Mouse (Mus musculus) heart, embryonic 15.5 days (tissue): ENCODE data around the gene Gm49510. TPM values are rescaled to one million over a fixed set of nuclear protein-coding genes. Genes with fewer than 3 reads are reported as not detected.
A peak's percentile ranks its signal among the peaks of the same experiment; 100 is the strongest.

Source experiments
- ATAC-seq: fragments of 200-750 bp; cut with Nextera tagmentation; replicated peaks from 2 replicates; pipeline ENCODE4 v1.8.0; 2017; ENCODE audit warnings: low read depth, moderate TSS enrichment; ENCODE audit not compliant: insufficient number of reproducible peaks, insufficient read depth, low FRiP score
- H3K27ac ChIP-seq: fragments of 300-500 bp; sonication (generic); 2 replicates; pipeline ENCODE4 v1.5.1; 2015; ENCODE audit warnings: mild to moderate bottlenecking, inconsistent platforms
- H3K27me3 ChIP-seq: fragments of 300-500 bp; sonication (generic); 2 replicates; pipeline ENCODE4 v1.6.1; 2015; ENCODE audit warnings: inconsistent platforms
- H3K36me3 ChIP-seq: fragments of 300-500 bp; sonication (generic); 2 replicates; pipeline ENCODE4 v1.6.1; 2015; ENCODE audit warnings: mild to moderate bottlenecking, inconsistent platforms
- H3K4me1 ChIP-seq: fragments of 300-500 bp; sonication (generic); replicated peaks from 2 replicates; pipeline ENCODE4 v1.6.1; 2015; ENCODE audit warnings: inconsistent platforms
- H3K4me2 ChIP-seq: fragments of 300-500 bp; sonication (generic); 2 replicates; pipeline ENCODE4 v1.6.1; 2015; ENCODE audit warnings: inconsistent platforms, mild to moderate bottlenecking, moderate library complexity
- H3K4me3 ChIP-seq: fragments of 300-500 bp; sonication (generic); 2 replicates; pipeline ENCODE4 v1.5.1; 2015; ENCODE audit warnings: mild to moderate bottlenecking, inconsistent platforms
- H3K9ac ChIP-seq: fragments of 300-500 bp; sonication (generic); 2 replicates; pipeline ENCODE4 v1.6.1; 2015; ENCODE audit warnings: mild to moderate bottlenecking, inconsistent platforms
- H3K9me3 ChIP-seq: fragments of 300-500 bp; sonication (generic); replicated peaks from 2 replicates; pipeline ENCODE4 v1.6.1; 2016; ENCODE audit warnings: inconsistent platforms
- WGBS: fragments of 180-500 bp; shearing (Covaris S2); methylation state at CpG from one replicate; pipeline ENCODE4 v1.1.7; 2015; ENCODE audit warnings: mixed read lengths; 5-methylcytosine and 5-hydroxymethylcytosine counted together
- polyA plus RNA-seq: library from polyadenylated mRNA; unstranded; fragments of >200 nt; fragmentation: Nextera tagmentation; extraction: Ambion mirVana; gene quantifications from 2 replicates; pipeline ENCODE4 v1.2.1, GENCODE M21; 2015

The Gm49510 gene
- 0.53 TPM in 1 of 2 replicates, not detected in the other for polyA plus RNA-seq

- peaks cover 17% of the 10 kb centered on the region for H3K36me3 ChIP-seq
- H3K9ac ChIP-seq, result peak within 1 kb of the TSS; percentile 71
- H3K27me3 ChIP-seq, result no peaks in the 10 kb centered on the region
- no peaks in the 10 kb centered on the region for H3K9me3 ChIP-seq
- WGBS, result 3% methylated on average over 20 of the region's 20 CpGs
- H3K4me1 ChIP-seq, result peaks cover 71% of the 10 kb centered on the region
- peak within 1 kb of the TSS; percentile 75 for H3K4me2 ChIP-seq
- ATAC-seq, result no peak
- H3K4me3 ChIP-seq, result peak within 1 kb of the TSS; percentile 67
- H3K27ac ChIP-seq, result peak within 1 kb of the TSS; percentile 64
Measured at GRCm38 (mm10) chr15:78899409-78899739, at the start of gene Gm49510. Gene Gm49510, plus strand, starts transcription at chr15:78899667.

- H3K36me3 ChIP-seq, result peaks cover 16% of the 10 kb centered on the region
- 61% methylated on average over 15 of the region's 15 CpGs for WGBS
- no peak overlapping the region for H3K4me3 ChIP-seq
- ATAC-seq, result 0 out of 2 replicates have a peak, but pooled peaks have one; percentile 32
- no peaks in the 10 kb centered on the region for H3K9me3 ChIP-seq
- H3K9ac ChIP-seq, result no peak overlapping the region
- no peaks in the 10 kb centered on the region for H3K27me3 ChIP-seq
- H3K27ac ChIP-seq, result no peak overlapping the region
- H3K4me2 ChIP-seq, result no peak overlapping the region
- H3K4me1 ChIP-seq, result peaks cover 53% of the 10 kb centered on the region
Measured at GRCm38 (mm10) chr15:78850059-78850824, 49.2 kb upstream of the Gm49510 start.

- Histone ChIP-seq H3K4me3 (no peak overlapping the region), H3K9ac (no peak overlapping the region), H3K27ac (no peak overlapping the region), H3K9me3 (no peaks in the 10 kb centered on the region), H3K4me2 (no peak overlapping the region), H3K36me3 (peaks cover 16% of the 10 kb centered on the region), H3K4me1 (peaks cover 46% of the 10 kb centered on the region), H3K27me3 (no peaks in the 10 kb centered on the region)
- no peak; the same call in 1 of the 2 replicates for ATAC-seq
- whole genome bisulfite sequencing, result 54% methylated on average over 6 of the region's 6 CpGs
Measured at GRCm38 (mm10) chr15:78850944-78851343, 48.5 kb upstream of the Gm49510 start.

GRCm38 (mm10) chr15:78851505-78852153 lies 47.8 kb upstream of the Gm49510 start:
- H3K9me3 ChIP-seq, result no peaks in the 10 kb centered on the region
- peaks cover 16% of the 10 kb centered on the region for H3K36me3 ChIP-seq
- H3K9ac ChIP-seq, result no peak overlapping the region
- peak; percentile 56 for ATAC-seq
- peak overlapping the region; percentile 45; the same call in 1 of the 2 replicates for H3K4me2 ChIP-seq
- WGBS, result 7% methylated on average over 13 of the region's 13 CpGs
- H3K4me3 ChIP-seq, result no peak overlapping the region
- H3K27ac ChIP-seq, result no peak overlapping the region; the same call in 1 of the 2 replicates
- H3K4me1 ChIP-seq, result peaks cover 40% of the 10 kb centered on the region
- no peaks in the 10 kb centered on the region for H3K27me3 ChIP-seq

- Histone ChIP-seq H3K36me3 (no peaks in the 10 kb centered on the region), H3K27me3 (no peaks in the 10 kb centered on the region), H3K9me3 (no peaks in the 10 kb centered on the region), H3K27ac (no peak within 1 kb of the TSS), H3K9ac (no peak within 1 kb of the TSS), H3K4me3 (no peak within 1 kb of the TSS), H3K4me2 (no peak within 1 kb of the TSS), H3K4me1 (peaks cover 22% of the 10 kb centered on the region)
- ATAC-seq, result no peak
- WGBS, result 60% methylated on average over 8 of the region's 8 CpGs
Measured at GRCm38 (mm10) chr15:78855303-78855965, 44.0 kb upstream of the Gm49510 start, which contains the start of gene Lgals2. Gene Lgals2, minus strand, starts transcription at chr15:78855529.

- Histone ChIP-seq H3K36me3 (no peaks in the 10 kb centered on the region), H3K4me2 (no peak overlapping the region), H3K27me3 (no peaks in the 10 kb centered on the region), H3K27ac (no peak overlapping the region), H3K4me1 (0 out of 2 replicates have a peak, but pooled peaks cover 9% of the 10 kb centered on the region), H3K9me3 (no peaks in the 10 kb centered on the region), H3K9ac (no peak overlapping the region), H3K4me3 (no peak overlapping the region)
- WGBS, result 67% methylated on average over 7 of the region's 7 CpGs
- ATAC-seq, result no peak
Measured at GRCm38 (mm10) chr15:78857009-78857408, 42.5 kb upstream of the Gm49510 start.

- no peaks in the 10 kb centered on the region for H3K36me3 ChIP-seq
- H3K9ac ChIP-seq, result no peak overlapping the region
- no peak overlapping the region for H3K4me2 ChIP-seq
- 60% methylated on average over 4 of the region's 4 CpGs for WGBS
- no peak for ATAC-seq
- no peaks in the 10 kb centered on the region for H3K27me3 ChIP-seq
- H3K9me3 ChIP-seq, result no peaks in the 10 kb centered on the region
- no peak overlapping the region for H3K27ac ChIP-seq
- H3K4me1 ChIP-seq, result peaks cover 19% of the 10 kb centered on the region; the same call in 1 of the 2 replicates
- H3K4me3 ChIP-seq, result no peak overlapping the region
Measured at GRCm38 (mm10) chr15:78859311-78859710, 40.2 kb upstream of the Gm49510 start.

GRCm38 (mm10) chr15:78859714-78860113 lies 39.8 kb upstream of the Gm49510 start:
- Histone ChIP-seq H3K36me3 (no peaks in the 10 kb centered on the region), H3K4me1 (peaks cover 19% of the 10 kb centered on the region; the same call in 1 of the 2 replicates), H3K9ac (no peak overlapping the region), H3K4me2 (no peak overlapping the region), H3K27me3 (no peaks in the 10 kb centered on the region), H3K4me3 (no peak overlapping the region), H3K9me3 (no peaks in the 10 kb centered on the region), H3K27ac (no peak overlapping the region)
- ATAC-seq, result no peak
- 49% methylated on average over 6 of the region's 6 CpGs for WGBS

GRCm38 (mm10) chr15:78862280-78862679 lies 37.2 kb upstream of the Gm49510 start:
- Histone ChIP-seq H3K4me3 (no peak overlapping the region), H3K27ac (no peak overlapping the region), H3K36me3 (no peaks in the 10 kb centered on the region), H3K4me2 (no peak overlapping the region), H3K9ac (no peak overlapping the region), H3K27me3 (0 out of 2 replicates have a peak, but pooled peaks cover 3% of the 10 kb centered on the region), H3K4me1 (peaks cover 17% of the 10 kb centered on the region; the same call in 1 of the 2 replicates), H3K9me3 (no peaks in the 10 kb centered on the region)
- ATAC-seq, result no peak
- 82% methylated on average over 5 of the region's 5 CpGs for WGBS

- ATAC-seq, result no peak
- Histone ChIP-seq H3K27ac (no peak overlapping the region), H3K9me3 (no peaks in the 10 kb centered on the region), H3K4me3 (no peak overlapping the region), H3K9ac (no peak overlapping the region), H3K36me3 (no peaks in the 10 kb centered on the region), H3K27me3 (0 out of 2 replicates have a peak, but pooled peaks cover 3% of the 10 kb centered on the region), H3K4me2 (no peak overlapping the region), H3K4me1 (peaks cover 11% of the 10 kb centered on the region; the same call in 1 of the 2 replicates)
- WGBS, result 54% methylated on average over 2 of the region's 2 CpGs
Measured at GRCm38 (mm10) chr15:78863154-78863553, 36.3 kb upstream of the Gm49510 start.

GRCm38 (mm10) chr15:78863852-78864253 lies 35.6 kb upstream of the Gm49510 start:
- Histone ChIP-seq H3K27me3 (0 out of 2 replicates have a peak, but pooled peaks cover 3% of the 10 kb centered on the region), H3K4me3 (no peak overlapping the region), H3K36me3 (no peaks in the 10 kb centered on the region), H3K4me2 (no peak overlapping the region), H3K27ac (no peak overlapping the region), H3K9ac (no peak overlapping the region), H3K4me1 (peaks cover 18% of the 10 kb centered on the region), H3K9me3 (no peaks in the 10 kb centered on the region)
- ATAC-seq, result no peak
- 50% methylated on average over 13 of the region's 13 CpGs for WGBS
